Mouse (Mus musculus): ENCODE measurements at regions not wholly inside any gene's neighbourhood (a gene's known extent, or its start where the extent isn't known, plus 50 kb on each side); places are given as distances from the start of the nearest gene placed in this dataset.

DNA sequence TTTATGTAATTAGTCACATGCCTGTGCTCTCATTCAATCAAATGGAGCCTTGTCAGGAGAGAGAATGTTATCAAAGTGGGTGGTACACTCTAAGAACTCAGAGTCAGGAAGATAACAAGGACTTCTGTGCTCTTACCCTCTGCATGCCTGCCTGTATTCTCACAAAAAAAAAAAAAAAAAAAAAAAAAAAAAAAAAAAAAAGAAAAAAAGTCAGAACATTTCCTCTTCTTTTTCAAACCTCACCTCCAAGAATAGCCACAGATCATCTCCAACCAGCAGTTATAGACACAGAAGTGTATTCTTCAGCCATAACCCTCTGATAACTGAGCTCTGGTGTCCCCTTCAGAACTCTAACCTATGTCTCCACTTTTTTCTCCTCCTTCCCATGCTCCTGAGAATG, 77.5 kb downstream of the Abo start:
- TF ChIP-seq CTCF (conservative IDR thresholded peaks at IDR 0.05; ENCODE audit: insufficient read depth, insufficient read length, low read depth, low read length) (no peak), POLR2A (IDR thresholded peaks at IDR 0.05; ENCODE audit: low read depth, low read length) (no peak)
- H3K4me1 ChIP-seq (ENCODE audit: control insufficient read depth, insufficient read depth, low read length): no peaks in the 10 kb centered on the region
- H3K36me3 ChIP-seq (ENCODE audit: control insufficient read depth, insufficient read depth, low read length): no peaks in the 10 kb centered on the region
- H3K4me3 ChIP-seq (ENCODE audit: insufficient read depth, low read depth, low read length): no peak overlapping the region
- H3K27ac ChIP-seq (ENCODE audit: insufficient read depth, low read depth, low read length): no peak overlapping the region
- no peak for DNase-seq
- no peaks in the 10 kb centered on the region; the same call in 1 of the 2 replicates for H3K27me3 ChIP-seq (replicated peaks; ENCODE audit: control insufficient read depth, insufficient read depth, low read length)

DNA sequence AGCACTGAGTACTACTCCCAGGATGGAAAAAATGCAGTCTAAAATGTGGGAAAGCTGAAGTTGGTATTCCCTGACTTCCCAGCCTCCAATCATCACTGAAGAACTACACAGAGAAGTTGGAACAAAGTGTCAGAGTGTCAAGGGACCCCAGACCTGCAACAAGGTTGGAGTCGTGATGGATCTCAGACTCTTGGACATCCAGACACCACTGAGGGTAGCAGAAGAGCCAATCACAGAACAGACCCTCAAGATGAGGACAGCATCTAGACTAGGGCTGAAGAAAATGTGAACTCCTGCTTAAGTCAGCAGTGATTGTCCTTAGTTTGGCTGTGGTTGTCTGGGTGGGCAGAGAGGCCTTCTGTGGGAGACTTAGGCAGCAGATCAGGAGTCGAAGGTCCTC, 87.8 kb downstream of the Abo start:
- no peak for TF ChIP-seq CTCF (conservative IDR thresholded peaks at IDR 0.05; ENCODE audit: insufficient read depth, insufficient read length, low read depth, low read length)
- no peak for TF ChIP-seq POLR2A (IDR thresholded peaks at IDR 0.05; ENCODE audit: low read depth, low read length)
- 73% methylated on average over 2 of the region's 2 CpGs for WGBS
- no peak for DNase-seq
- Histone ChIP-seq H3K4me1 (ENCODE audit: control insufficient read depth, insufficient read depth, low read length) (no peaks in the 10 kb centered on the region), H3K27ac (ENCODE audit: insufficient read depth, low read depth, low read length) (no peak overlapping the region), H3K36me3 (ENCODE audit: control insufficient read depth, insufficient read depth, low read length) (no peaks in the 10 kb centered on the region), H3K27me3 (replicated peaks; ENCODE audit: control insufficient read depth, insufficient read depth, low read length) (no peaks in the 10 kb centered on the region), H3K4me3 (ENCODE audit: insufficient read depth, low read depth, low read length) (no peak overlapping the region)

DNA sequence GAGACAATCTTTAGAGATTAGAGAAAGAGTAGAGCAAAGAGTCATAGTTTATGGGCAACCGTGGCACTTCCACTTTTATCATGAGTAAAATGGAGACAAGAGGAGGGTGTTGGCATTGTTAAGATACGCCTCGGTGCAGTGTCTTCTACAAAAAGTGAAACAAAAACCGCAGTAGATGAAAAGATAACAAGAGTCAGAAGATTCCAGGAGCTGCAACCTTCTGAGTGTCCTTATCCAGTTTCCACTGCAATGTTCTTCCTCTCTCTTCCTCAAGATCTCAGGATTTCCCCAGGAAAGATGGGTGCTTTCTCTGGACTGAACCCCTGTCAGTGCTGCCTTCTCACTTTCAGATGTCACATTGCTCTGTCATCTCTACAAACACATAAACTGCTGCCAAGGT, 82.3 kb upstream of the Lcn4 start:
- H3K36me3 ChIP-seq (ENCODE audit: control insufficient read depth, insufficient read depth, low read length): no peaks in the 10 kb centered on the region
- H3K4me1 ChIP-seq (ENCODE audit: control insufficient read depth, insufficient read depth, low read length): no peaks in the 10 kb centered on the region
- no peaks in the 10 kb centered on the region for H3K27me3 ChIP-seq (replicated peaks; ENCODE audit: control insufficient read depth, insufficient read depth, low read length)
- WGBS: 81% methylated on average over 4 of the region's 4 CpGs
- H3K27ac ChIP-seq (ENCODE audit: insufficient read depth, low read depth, low read length): no peak overlapping the region
- DNase-seq: no peak
- no peak overlapping the region for H3K4me3 ChIP-seq (ENCODE audit: insufficient read depth, low read depth, low read length)
- TF ChIP-seq POLR2A (IDR thresholded peaks at IDR 0.05; ENCODE audit: low read depth, low read length) (no peak), CTCF (conservative IDR thresholded peaks at IDR 0.05; ENCODE audit: insufficient read depth, insufficient read length, low read depth, low read length) (no peak)

DNA sequence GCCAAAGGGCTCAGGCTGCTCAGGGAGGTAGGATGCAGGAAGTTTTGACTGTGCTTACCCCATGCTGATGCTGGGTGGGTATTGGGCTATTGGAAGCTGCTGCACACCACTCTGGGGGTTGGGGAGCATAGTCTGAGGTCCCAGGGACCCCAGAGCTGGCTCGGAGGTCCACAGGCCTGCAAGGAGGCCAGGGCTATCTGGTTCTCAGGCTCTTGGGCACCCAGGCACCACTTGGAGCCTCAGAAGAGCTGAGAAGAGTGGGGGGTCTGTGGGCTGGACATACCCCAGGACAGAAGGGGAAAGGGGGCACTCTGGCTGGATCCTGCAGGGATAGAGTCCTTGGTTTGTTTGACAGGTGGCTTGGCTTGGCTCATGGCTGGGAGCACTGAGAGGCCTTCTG, 80.8 kb upstream of the Lcn4 start:
- no peak for TF ChIP-seq POLR2A (IDR thresholded peaks at IDR 0.05; ENCODE audit: low read depth, low read length)
- TF ChIP-seq CTCF (conservative IDR thresholded peaks at IDR 0.05; ENCODE audit: insufficient read depth, insufficient read length, low read depth, low read length): no peak
- H3K4me1 ChIP-seq (ENCODE audit: control insufficient read depth, insufficient read depth, low read length): no peaks in the 10 kb centered on the region
- no peaks in the 10 kb centered on the region for H3K27me3 ChIP-seq (replicated peaks; ENCODE audit: control insufficient read depth, insufficient read depth, low read length)
- H3K27ac ChIP-seq (ENCODE audit: insufficient read depth, low read depth, low read length): no peak overlapping the region
- WGBS: 78% methylated on average over 1 of the region's 1 CpGs
- no peaks in the 10 kb centered on the region for H3K36me3 ChIP-seq (ENCODE audit: control insufficient read depth, insufficient read depth, low read length)
- no peak overlapping the region for H3K4me3 ChIP-seq (ENCODE audit: insufficient read depth, low read depth, low read length)
- no peak for DNase-seq

DNA sequence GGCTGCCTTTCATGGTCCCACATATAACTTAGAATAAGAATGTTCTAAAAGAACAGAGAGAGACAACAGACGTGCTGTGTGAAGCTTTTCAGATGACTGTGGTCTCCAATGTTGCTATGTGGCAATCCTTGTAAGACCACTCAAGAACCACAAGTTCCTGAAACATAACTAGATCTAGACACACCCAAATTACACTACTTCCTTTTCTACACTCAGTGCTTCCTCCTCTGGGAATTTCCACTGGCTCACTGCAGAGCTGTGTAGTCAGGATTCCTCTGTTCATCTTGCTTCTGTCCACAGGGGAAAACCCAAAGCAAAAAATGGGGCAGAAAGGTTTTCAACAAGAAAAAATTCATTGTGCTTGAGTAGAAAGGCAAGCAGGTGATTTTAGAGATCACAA, 73.3 kb upstream of the Lcn4 start:
- 86% methylated on average over 1 of the region's 1 CpGs for WGBS
- TF ChIP-seq POLR2A (IDR thresholded peaks at IDR 0.05; ENCODE audit: low read depth, low read length) (no peak), CTCF (conservative IDR thresholded peaks at IDR 0.05; ENCODE audit: insufficient read depth, insufficient read length, low read depth, low read length) (no peak)

DNA sequence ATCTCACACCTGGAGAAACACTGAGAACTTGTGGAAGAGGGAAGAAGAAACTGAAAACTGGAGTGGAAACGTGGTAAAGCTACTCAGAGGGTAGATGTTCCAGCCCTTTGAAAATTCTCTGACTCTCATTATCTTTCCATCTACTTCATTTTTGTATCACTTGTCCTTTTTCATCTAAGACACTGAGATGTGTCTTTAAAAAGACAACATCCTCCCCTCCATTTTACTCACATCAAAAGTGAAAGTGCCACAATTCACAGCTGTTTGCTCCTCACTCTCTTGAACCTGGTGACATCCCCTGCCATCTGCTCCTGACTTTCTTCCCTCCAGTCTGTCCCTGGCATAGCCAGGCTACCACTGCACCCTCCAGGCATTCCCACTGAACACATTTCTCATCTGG, 67.8 kb upstream of the Lcn4 start:
- no peaks in the 10 kb centered on the region for H3K4me1 ChIP-seq (ENCODE audit: control insufficient read depth, insufficient read depth, low read length)
- no peak overlapping the region for H3K4me3 ChIP-seq (ENCODE audit: insufficient read depth, low read depth, low read length)
- no peak for DNase-seq
- no peak overlapping the region for H3K27ac ChIP-seq (ENCODE audit: insufficient read depth, low read depth, low read length)
- no peaks in the 10 kb centered on the region; the same call in 1 of the 2 replicates for H3K27me3 ChIP-seq (replicated peaks; ENCODE audit: control insufficient read depth, insufficient read depth, low read length)
- H3K36me3 ChIP-seq (ENCODE audit: control insufficient read depth, insufficient read depth, low read length): no peaks in the 10 kb centered on the region
- TF ChIP-seq CTCF (conservative IDR thresholded peaks at IDR 0.05; ENCODE audit: insufficient read depth, insufficient read length, low read depth, low read length) (no peak), POLR2A (IDR thresholded peaks at IDR 0.05; ENCODE audit: low read depth, low read length) (no peak)
- 46% methylated on average over 1 of the region's 1 CpGs for WGBS

More for the DNA sequence above, 73.3 kb upstream of the Lcn4 start:
- Histone ChIP-seq H3K36me3 (ENCODE audit: control insufficient read depth, insufficient read depth, low read length) (no peaks in the 10 kb centered on the region), H3K27ac (ENCODE audit: insufficient read depth, low read depth, low read length) (no peak overlapping the region), H3K4me1 (ENCODE audit: control insufficient read depth, insufficient read depth, low read length) (no peaks in the 10 kb centered on the region), H3K27me3 (replicated peaks; ENCODE audit: control insufficient read depth, insufficient read depth, low read length) (no peaks in the 10 kb centered on the region), H3K4me3 (ENCODE audit: insufficient read depth, low read depth, low read length) (no peak overlapping the region)
- DNase-seq: peak; percentile 7

DNA sequence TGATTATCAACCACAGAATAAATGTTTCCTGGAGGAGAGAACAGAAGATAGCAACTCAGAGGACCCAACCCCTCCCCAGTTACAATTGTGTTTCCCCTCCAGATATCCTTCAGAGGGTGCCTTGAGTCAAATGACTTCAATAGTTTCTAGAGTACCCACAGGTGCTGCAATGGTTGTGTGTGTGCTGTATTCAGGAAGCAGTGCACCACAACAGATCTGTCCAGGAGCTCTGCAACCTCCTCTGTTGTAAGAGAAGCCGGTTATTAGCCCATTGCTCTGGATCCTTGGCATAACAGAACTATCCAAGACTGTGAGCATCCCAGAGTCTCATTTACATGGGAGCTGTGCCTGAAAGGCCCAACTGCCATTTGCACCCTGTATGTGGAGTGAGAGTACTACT, 66.6 kb upstream of the Lcn4 start:
- Histone ChIP-seq H3K27ac (ENCODE audit: insufficient read depth, low read depth, low read length) (no peak overlapping the region), H3K27me3 (replicated peaks; ENCODE audit: control insufficient read depth, insufficient read depth, low read length) (no peaks in the 10 kb centered on the region; the same call in 1 of the 2 replicates), H3K4me3 (ENCODE audit: insufficient read depth, low read depth, low read length) (no peak overlapping the region), H3K4me1 (ENCODE audit: control insufficient read depth, insufficient read depth, low read length) (no peaks in the 10 kb centered on the region), H3K36me3 (ENCODE audit: control insufficient read depth, insufficient read depth, low read length) (no peaks in the 10 kb centered on the region)
- no peak for DNase-seq
- TF ChIP-seq CTCF (conservative IDR thresholded peaks at IDR 0.05; ENCODE audit: insufficient read depth, insufficient read length, low read depth, low read length) (no peak), POLR2A (IDR thresholded peaks at IDR 0.05; ENCODE audit: low read depth, low read length) (no peak)
- WGBS: 83% methylated on average over 1 of the region's 1 CpGs
